In genomic region chr2:14191601-14192000, GRCm38 (mm10) we compare ENCODE assay signal across 22 mouse cellular contexts. TPM values are rescaled to one million over a fixed set of nuclear protein-coding genes. Genes with fewer than 3 reads are reported as not detected.
"Had no signal": no experiment of that assay in that cellular context is flagged by ENCODE, and none has a peak within 500 bp of the region (broad histone marks: within the 10 kb centered on the region; RNA-seq: fewer than 3 reads in every experiment).

No protein-coding gene starts in this region.

- DNase-seq: kidney, adult 18-20 months; kidney, adult 9 months; kidney, postnatal 14 days; kidney, postnatal 4 days; lung, postnatal 14 days; retina, postnatal 1 day; right cerebral cortex, postnatal 25 days; spleen, adult 18-20 months; thymus, adult 2 months; thymus, postnatal 14 days; thymus, postnatal 4 days had no signal

- H3K4me3 ChIP-seq: intestine, embryonic 15.5 days; limb, embryonic 10.5 days; limb, embryonic 13.5 days; midbrain, embryonic 12.5 days; midbrain, embryonic 15.5 days; myocyte; neural tube, embryonic 13.5 days had no signal

- ATAC-seq: intestine, embryonic 15.5 days; midbrain, embryonic 15.5 days had no signal

- H3K4me1 ChIP-seq: intestine, embryonic 15.5 days; limb, embryonic 10.5 days; limb, embryonic 13.5 days; midbrain, embryonic 12.5 days; midbrain, embryonic 15.5 days; neural tube, embryonic 13.5 days had no signal

- H3K9me3 ChIP-seq: intestine, embryonic 15.5 days; limb, embryonic 10.5 days; limb, embryonic 13.5 days; midbrain, embryonic 12.5 days; midbrain, embryonic 15.5 days; neural tube, embryonic 13.5 days had no signal

- H3K36me3 ChIP-seq: intestine, embryonic 15.5 days; limb, embryonic 10.5 days; limb, embryonic 13.5 days; midbrain, embryonic 12.5 days; midbrain, embryonic 15.5 days; neural tube, embryonic 13.5 days had no signal

- H3K4me2 ChIP-seq: intestine, embryonic 15.5 days; limb, embryonic 13.5 days; midbrain, embryonic 12.5 days; midbrain, embryonic 15.5 days; neural tube, embryonic 13.5 days had no signal

- H3K27me3 ChIP-seq: intestine, embryonic 15.5 days; limb, embryonic 13.5 days; midbrain, embryonic 12.5 days; midbrain, embryonic 15.5 days; neural tube, embryonic 13.5 days had no signal

- H3K9ac ChIP-seq: intestine, embryonic 15.5 days; limb, embryonic 13.5 days; midbrain, embryonic 12.5 days; midbrain, embryonic 15.5 days; neural tube, embryonic 13.5 days had no signal

- H3K27ac ChIP-seq: intestine, embryonic 15.5 days; limb, embryonic 10.5 days; limb, embryonic 13.5 days; midbrain, embryonic 12.5 days; midbrain, embryonic 15.5 days; neural tube, embryonic 13.5 days had no signal

RNA-seq across cellular contexts. Expression of gene Tmem236, which starts 17.3 kb away (rescaled TPM):
- total RNA-seq: layer of hippocampus, adult 18-20 months; liver, adult 2 months; monocyte, adult 5-6 weeks; neutrophil, adult 5-6 weeks had no signal
- polyA plus RNA-seq: limb, embryonic 10.5 days; liver, adult 2 months had no signal
